Mouse (Mus musculus) embryonic facial prominence, embryonic 11.5 days (tissue): ENCODE measurements around the gene Zdhhc19. TPM values are rescaled to one million over a fixed set of nuclear protein-coding genes. Genes with fewer than 3 reads are reported as not detected.
"Not testable (repeated sequence)": the region's sequence is repeated elsewhere in the genome, so short reads cannot be mapped to it uniquely, and the experiment has no call there.

Source experiments
- ATAC-seq: fragments of 200-750 bp; cut with Nextera tagmentation; replicated peaks from 2 replicates; pipeline ENCODE4 v1.8.0; 2017; ENCODE audit warnings: low read depth; ENCODE audit not compliant: insufficient number of reproducible peaks, low FRiP score, low TSS enrichment
- DNase-seq: peaks from one replicate; pipeline ENCODE4 v3.0.0-alpha.2; 2015; ENCODE audit warnings: low spot score
- H3K27ac ChIP-seq: fragments of 300-500 bp; sonication (generic); replicated peaks from 2 replicates; pipeline ENCODE4 v1.5.1; 2014; ENCODE audit warnings: mild to moderate bottlenecking, low read depth, low read length, control low read depth
- H3K27me3 ChIP-seq: fragments of 300-500 bp; sonication (generic); 2 replicates; pipeline ENCODE4 v1.6.1; 2014; ENCODE audit warnings: mild to moderate bottlenecking, low read length, moderate library complexity, mixed read lengths; ENCODE audit not compliant: control insufficient read depth, insufficient read depth
- H3K36me3 ChIP-seq: fragments of 300-500 bp; sonication (generic); replicated peaks from 2 replicates; pipeline ENCODE4 v1.6.1; 2014; ENCODE audit warnings: low read depth, mild to moderate bottlenecking, low read length, moderate library complexity, mixed read lengths; ENCODE audit not compliant: control insufficient read depth, insufficient read depth
- H3K4me1 ChIP-seq: fragments of 300-500 bp; sonication (generic); 2 replicates; pipeline ENCODE4 v1.6.1; 2014; ENCODE audit warnings: low read length, mixed read lengths; ENCODE audit not compliant: control insufficient read depth, insufficient read depth
- H3K4me2 ChIP-seq: fragments of 300-500 bp; sonication (generic); 2 replicates; pipeline ENCODE4 v1.6.1; 2014; ENCODE audit warnings: low read depth, mild to moderate bottlenecking, control low read depth, low read length, moderate library complexity
- H3K4me3 ChIP-seq: fragments of 300-500 bp; sonication (generic); 2 replicates; pipeline ENCODE4 v1.5.1; 2014; ENCODE audit warnings: low read depth, low read length, control low read depth
- H3K9ac ChIP-seq: fragments of 300-500 bp; sonication (generic); replicated peaks from 2 replicates; pipeline ENCODE4 v1.6.1; 2014; ENCODE audit warnings: mild to moderate bottlenecking, control low read depth, low read length
- H3K9me3 ChIP-seq: fragments of 300-500 bp; sonication (generic); replicated peaks from 2 replicates; pipeline ENCODE4 v1.6.1; 2016; ENCODE audit warnings: mild to moderate bottlenecking, low read length, inconsistent platforms, mixed read lengths; ENCODE audit not compliant: control insufficient read depth
- WGBS: fragments of 180-500 bp; shearing (Covaris S2); extraction: QIAGEN DNeasy Blood & Tissue Kit; methylation state at CpG from one replicate; pipeline ENCODE4 v1.1.7; 2014; 5-methylcytosine and 5-hydroxymethylcytosine counted together
- polyA plus RNA-seq: library from polyadenylated mRNA; unstranded; fragments of >200 nt; fragmentation: Nextera tagmentation; extraction: Ambion mirVana; gene quantifications from 2 replicates; pipeline ENCODE4 v1.2.1, GENCODE M21; 2014

The Zdhhc19 gene
- polyA plus RNA-seq, 1 experiment from 2014 or later: not detected

- no peak overlapping the region for H3K27ac ChIP-seq
- H3K27me3 ChIP-seq: no peaks in the 10 kb centered on the region
- H3K9ac ChIP-seq: no peak overlapping the region
- H3K4me1 ChIP-seq: peaks cover 3% of the 10 kb centered on the region; the same call in 1 of the 2 replicates
- no peak overlapping the region for H3K4me3 ChIP-seq
- H3K9me3 ChIP-seq: no peaks in the 10 kb centered on the region
- DNase-seq (no peak), ATAC-seq (no peak)
- WGBS: 91% methylated on average over 3 of the region's 3 CpGs
- H3K36me3 ChIP-seq: no peaks in the 10 kb centered on the region
- no peak overlapping the region; the same call in 1 of the 2 replicates for H3K4me2 ChIP-seq
Measured at GRCm38 (mm10) chr16:32488939-32489338, 7.1 kb upstream of the Zdhhc19 start.

GRCm38 (mm10) chr16:32494371-32494770 lies 1.7 kb upstream of the Zdhhc19 start:
- H3K4me2 ChIP-seq, ATAC-seq: not testable (repeated sequence)

GRCm38 (mm10) chr16:32498996-32499395 lies 2.9 kb downstream of the Zdhhc19 start:
- Histone ChIP-seq H3K27ac (no peak overlapping the region), H3K36me3 (no peaks in the 10 kb centered on the region), H3K4me2 (no peak overlapping the region), H3K4me1 (no peaks in the 10 kb centered on the region), H3K27me3 (no peaks in the 10 kb centered on the region), H3K9ac (no peak overlapping the region), H3K4me3 (no peak overlapping the region), H3K9me3 (no peaks in the 10 kb centered on the region)
- DNase-seq (no peak), ATAC-seq (no peak)
- WGBS: 62% methylated on average over 13 of the region's 13 CpGs

More at GRCm38 (mm10) chr16:32494371-32494770, 1.7 kb upstream of the Zdhhc19 start:
- not testable (repeated sequence) for H3K4me3 ChIP-seq, H3K9ac ChIP-seq, H3K9me3 ChIP-seq, DNase-seq, H3K36me3 ChIP-seq, H3K27ac ChIP-seq, H3K27me3 ChIP-seq, H3K4me1 ChIP-seq
- 66% methylated on average over 6 of the region's 6 CpGs for WGBS

GRCm38 (mm10) chr16:32499430-32500037 lies 3.5 kb downstream of the Zdhhc19 start:
- 11% methylated on average over 22 of the region's 22 CpGs for WGBS
- no peaks in the 10 kb centered on the region for H3K4me1 ChIP-seq
- H3K27me3 ChIP-seq: no peaks in the 10 kb centered on the region
- no peaks in the 10 kb centered on the region for H3K9me3 ChIP-seq
- ATAC-seq (peak; percentile 86), DNase-seq (peak; percentile 92)
- H3K27ac ChIP-seq: no peak overlapping the region
- peak overlapping the region; percentile 27 for H3K4me3 ChIP-seq
- no peaks in the 10 kb centered on the region for H3K36me3 ChIP-seq
- peak overlapping the region; percentile 53 for H3K9ac ChIP-seq
- H3K4me2 ChIP-seq: peak overlapping the region; percentile 52

DNA sequence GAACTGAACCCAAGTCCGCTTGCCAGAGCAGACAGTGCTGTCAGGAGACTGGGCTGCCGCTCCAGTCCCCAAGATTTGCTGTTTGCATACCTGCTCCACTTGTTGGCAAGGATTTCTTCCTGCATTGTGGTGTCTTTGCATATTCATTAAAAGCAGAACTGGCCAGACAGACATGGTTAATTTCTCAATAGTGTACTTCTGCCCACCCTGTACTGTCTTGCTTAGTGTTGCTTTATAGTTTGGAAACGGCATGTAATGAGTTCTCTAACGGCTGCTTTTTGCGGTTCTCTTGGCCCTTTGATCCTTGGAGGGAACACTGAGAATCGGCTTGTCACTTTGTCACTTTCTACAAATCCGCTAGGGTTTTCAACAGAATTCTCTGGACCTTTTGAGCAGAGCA lies 5.4 kb downstream of the Zdhhc19 start:
- H3K4me3 ChIP-seq: no peak overlapping the region
- no peak overlapping the region for H3K27ac ChIP-seq
- 78% methylated on average over 7 of the region's 7 CpGs for WGBS
- H3K4me2 ChIP-seq: no peak overlapping the region
- DNase-seq (no peak), ATAC-seq (no peak)
- no peaks in the 10 kb centered on the region for H3K9me3 ChIP-seq
- no peaks in the 10 kb centered on the region for H3K27me3 ChIP-seq
- H3K36me3 ChIP-seq: no peaks in the 10 kb centered on the region
- no peaks in the 10 kb centered on the region for H3K4me1 ChIP-seq
- H3K9ac ChIP-seq: no peak overlapping the region

DNA sequence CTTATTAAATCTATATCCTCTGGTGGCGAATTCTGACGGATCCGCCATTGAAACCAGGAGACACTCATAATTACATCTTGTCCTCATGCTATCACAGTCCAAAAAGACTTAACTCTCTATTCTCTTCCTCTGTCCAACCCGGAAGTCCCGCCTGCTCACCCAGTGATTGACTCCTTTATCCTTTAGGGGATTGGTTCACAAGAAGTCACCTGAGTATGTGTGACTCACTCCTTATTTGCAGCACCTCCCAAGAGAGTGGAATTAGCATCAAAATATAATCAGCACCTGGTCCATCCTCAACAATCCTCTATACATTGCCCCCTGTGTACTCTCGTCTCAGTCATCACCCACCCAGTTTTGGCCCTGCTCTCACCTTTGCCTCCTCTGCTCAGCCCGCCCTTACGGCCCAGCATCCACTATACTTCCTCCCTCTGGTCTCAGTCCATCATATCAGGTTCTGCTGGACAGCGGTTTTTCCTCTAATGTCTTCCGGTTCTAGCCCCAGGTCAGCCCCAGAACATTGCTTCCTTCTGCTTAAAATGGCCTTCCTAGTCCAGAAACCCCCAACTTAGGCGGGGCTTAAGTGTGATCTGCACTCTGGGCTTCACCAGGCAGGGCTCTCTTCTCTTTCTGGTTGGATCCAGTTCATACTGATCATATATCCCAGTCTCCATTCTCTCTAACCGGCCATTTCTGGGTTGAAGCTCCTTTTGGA lies 6.7 kb downstream of the Zdhhc19 start:
- Histone ChIP-seq H3K4me1 (no peaks in the 10 kb centered on the region), H3K27ac (no peak overlapping the region), H3K9me3 (no peaks in the 10 kb centered on the region), H3K9ac (no peak overlapping the region), H3K4me2 (no peak overlapping the region), H3K36me3 (no peaks in the 10 kb centered on the region), H3K27me3 (no peaks in the 10 kb centered on the region), H3K4me3 (no peak overlapping the region)
- ATAC-seq (no peak), DNase-seq (no peak)
- WGBS: 85% methylated on average over 12 of the region's 12 CpGs

DNA sequence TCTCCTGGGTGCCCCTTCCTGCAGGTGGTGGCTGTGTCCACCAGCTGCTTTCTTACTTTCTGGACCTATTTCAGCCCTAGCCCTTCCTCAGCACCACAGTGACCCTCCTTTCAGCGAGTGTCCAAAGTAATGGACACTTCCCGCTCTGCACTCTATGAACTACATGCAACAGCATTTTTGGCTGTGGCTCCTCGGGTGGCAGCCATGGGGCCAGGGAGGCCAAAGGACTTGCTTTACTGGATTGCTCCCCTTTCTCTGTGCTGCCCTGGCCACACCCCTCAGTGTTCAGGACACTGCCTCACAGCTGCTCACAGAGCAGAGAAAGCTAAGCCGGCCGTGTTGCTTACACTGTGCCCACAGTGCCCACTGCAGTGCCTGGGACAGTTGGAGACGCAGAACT lies 7.6 kb downstream of the Zdhhc19 start:
- 68% methylated on average over 6 of the region's 6 CpGs for WGBS
- ATAC-seq (no peak), DNase-seq (no peak)
- H3K27ac ChIP-seq: no peak overlapping the region
- no peak overlapping the region for H3K4me3 ChIP-seq
- H3K36me3 ChIP-seq: no peaks in the 10 kb centered on the region
- no peaks in the 10 kb centered on the region for H3K9me3 ChIP-seq
- no peaks in the 10 kb centered on the region for H3K4me1 ChIP-seq
- no peak overlapping the region for H3K9ac ChIP-seq
- no peaks in the 10 kb centered on the region for H3K27me3 ChIP-seq
- H3K4me2 ChIP-seq: no peak overlapping the region

DNA sequence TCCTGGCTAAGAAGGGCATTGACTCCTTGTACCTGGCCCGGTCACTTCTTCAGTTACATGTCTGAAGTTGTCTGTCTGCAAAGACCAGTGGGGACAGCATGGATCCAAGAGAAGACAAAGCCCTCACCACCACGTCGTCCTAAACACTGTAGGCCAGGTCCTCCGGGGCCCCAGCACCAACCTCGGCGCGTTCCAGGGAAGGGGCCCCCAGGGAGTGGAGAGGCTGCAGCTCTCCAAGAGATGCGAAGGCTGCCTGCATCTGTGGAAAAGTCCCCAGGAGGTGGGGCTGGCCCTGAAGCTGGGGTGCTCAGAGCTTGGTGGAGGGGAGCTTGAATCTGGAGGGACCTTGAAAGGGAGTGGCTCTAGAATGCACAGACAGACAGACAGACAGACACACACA lies 10.2 kb downstream of the Zdhhc19 start:
- no peak overlapping the region for H3K4me2 ChIP-seq
- no peaks in the 10 kb centered on the region for H3K4me1 ChIP-seq
- H3K9ac ChIP-seq: no peak overlapping the region
- ATAC-seq: no peak
- no peaks in the 10 kb centered on the region for H3K27me3 ChIP-seq
- DNase-seq: no peak
- H3K9me3 ChIP-seq: no peaks in the 10 kb centered on the region
- H3K27ac ChIP-seq: no peak overlapping the region
- no peak overlapping the region for H3K4me3 ChIP-seq
- H3K36me3 ChIP-seq: no peaks in the 10 kb centered on the region
- WGBS: 85% methylated on average over 8 of the region's 8 CpGs
